Mouse (Mus musculus) layer of hippocampus, adult 11-12 months (tissue): ENCODE results near the gene Prok1.

Experiments used
- DNase-seq: peaks from one replicate; pipeline ENCODE4 v3.0.0; 2022; ENCODE audit warnings: low spot score

Prok1 gene

DNA sequence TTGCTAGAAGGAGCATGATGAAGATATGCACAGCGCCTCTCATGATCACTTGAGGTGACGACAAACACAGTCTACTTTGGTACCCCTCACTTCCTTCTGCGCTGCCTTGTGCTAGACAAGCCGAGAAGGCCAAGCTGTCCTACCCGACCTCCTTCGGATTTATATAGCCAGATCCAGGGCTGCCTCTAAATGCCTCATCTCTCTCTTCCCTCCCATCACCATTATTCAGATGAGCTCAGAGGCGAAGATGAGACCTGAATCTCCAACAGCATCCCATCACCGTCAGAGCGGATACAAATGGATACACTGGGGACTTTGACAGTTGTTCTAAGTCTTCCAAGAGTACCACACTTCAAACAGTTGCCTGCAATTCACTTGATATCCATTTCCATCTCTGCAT is at the start of gene Prok1:
Prok1 (minus strand) TSS at position 101 of the 400 bp plus-strand sequence.
- DNase-seq: no peak

GRCm38 (mm10) chr3:107287346-107287745 is 47.8 kb upstream of the Prok1 start:
- no peak for DNase-seq

DNA sequence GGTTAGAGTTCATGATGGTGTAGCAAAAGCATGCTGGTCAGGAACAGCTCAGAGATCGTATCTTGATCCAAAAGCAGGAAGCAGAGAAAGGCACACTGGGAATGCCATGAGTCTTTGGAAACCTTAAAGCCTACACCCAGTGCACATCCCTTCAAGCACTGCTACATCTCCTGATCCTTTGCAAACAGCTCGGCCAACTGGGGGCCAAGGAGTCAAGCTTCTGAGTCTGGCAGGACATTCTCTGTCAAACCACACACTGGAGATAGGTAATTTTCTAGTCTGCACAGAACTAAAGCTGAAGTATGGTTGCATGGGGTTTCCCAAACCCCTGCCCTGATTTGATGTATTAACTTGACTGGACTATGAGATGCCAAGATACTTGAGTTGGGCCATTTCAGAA is 46.6 kb upstream of the Prok1 start:
- DNase-seq: no peak

DNA sequence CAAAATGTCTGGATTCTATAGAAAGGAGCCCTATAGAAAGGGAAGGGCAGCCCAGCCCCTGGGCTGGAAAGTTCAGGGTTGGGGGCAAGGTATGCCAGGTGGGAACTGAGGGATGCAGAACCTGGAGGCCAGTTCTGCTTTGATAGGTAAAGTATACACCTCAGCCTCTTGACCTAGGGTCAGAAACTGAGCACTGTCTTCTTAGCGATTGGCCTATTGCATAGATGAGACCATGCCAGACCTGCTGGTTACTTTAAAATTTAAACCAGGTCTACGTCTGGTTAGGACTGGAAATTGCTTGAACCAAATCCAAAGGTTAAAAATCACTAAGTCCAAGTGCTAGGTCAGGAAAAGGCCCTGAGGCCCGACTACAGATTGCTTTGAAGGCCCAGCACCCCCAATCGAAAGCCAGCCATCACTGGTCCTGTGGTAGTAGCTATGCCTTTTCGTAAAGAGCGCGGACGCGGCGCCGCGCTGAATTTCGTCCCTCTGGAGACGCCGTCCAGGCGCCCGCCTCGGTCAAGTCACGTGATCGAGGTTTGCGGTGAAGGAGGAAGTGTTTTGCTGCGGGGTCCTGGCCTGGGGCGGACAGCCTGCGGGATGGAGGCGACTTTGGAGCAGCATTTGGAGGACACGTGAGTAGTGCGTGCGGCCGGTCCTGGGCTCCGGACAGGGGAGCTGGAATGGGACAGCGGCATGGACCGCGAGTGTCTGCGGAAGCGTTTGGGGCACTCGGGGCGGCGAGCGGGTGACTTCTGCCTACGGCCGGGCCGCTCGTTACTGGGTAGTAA is 39.2 kb upstream of the Prok1 start, which contains the start of gene Lamtor5:
Lamtor5 (plus strand) TSS at position 380 of the 791 bp plus-strand sequence.
- DNase-seq: peak; percentile 92

GRCm38 (mm10) chr3:107276626-107277025 is 37.1 kb upstream of the Prok1 start:
- DNase-seq: no peak

DNA sequence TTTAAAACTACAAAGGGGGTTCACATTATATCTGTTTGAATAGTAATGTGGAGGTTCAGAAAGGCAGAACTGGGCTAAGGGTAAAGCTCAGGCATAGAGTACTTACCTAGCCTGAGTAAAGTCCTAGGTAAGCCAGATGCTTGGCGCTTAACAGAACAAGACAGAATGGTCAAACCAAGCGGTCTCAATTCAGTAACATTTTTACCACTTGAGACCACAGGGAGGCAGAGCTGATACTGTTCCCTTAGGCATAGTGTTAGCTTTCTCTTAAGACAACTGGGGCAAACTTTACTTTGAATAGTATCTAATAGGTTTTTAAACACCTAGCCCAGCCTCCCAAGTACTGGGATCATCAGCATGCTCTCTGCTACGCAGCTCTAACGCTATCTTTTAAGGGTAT is 36.5 kb upstream of the Prok1 start:
- no peak for DNase-seq

GRCm38 (mm10) chr3:107275351-107275750 is 35.8 kb upstream of the Prok1 start:
- no peak for DNase-seq

DNA sequence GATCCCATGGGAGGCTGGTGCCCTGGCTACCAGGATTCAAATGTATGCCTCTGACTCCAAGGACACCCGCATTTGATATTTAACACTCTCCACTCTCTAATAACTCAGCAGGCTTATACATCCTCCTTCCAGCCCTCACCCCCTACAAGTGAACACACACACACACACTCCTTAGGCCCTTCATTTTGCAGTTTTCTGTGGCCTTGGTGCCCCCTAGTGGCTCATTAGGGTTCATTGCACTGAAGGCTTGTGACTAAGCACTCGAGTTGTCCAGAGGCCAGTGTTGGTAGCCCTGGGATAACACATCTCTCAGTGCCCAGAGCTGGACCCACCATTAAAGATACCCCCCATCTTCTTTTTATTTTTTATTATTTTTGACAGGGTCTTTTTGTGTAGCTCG is 34.3 kb upstream of the Prok1 start:
- DNase-seq: peak; percentile 75

- DNase-seq: no peak
These were observed 32.9 kb upstream of the Prok1 start for GRCm38 (mm10) chr3:107272433-107272832.

DNA sequence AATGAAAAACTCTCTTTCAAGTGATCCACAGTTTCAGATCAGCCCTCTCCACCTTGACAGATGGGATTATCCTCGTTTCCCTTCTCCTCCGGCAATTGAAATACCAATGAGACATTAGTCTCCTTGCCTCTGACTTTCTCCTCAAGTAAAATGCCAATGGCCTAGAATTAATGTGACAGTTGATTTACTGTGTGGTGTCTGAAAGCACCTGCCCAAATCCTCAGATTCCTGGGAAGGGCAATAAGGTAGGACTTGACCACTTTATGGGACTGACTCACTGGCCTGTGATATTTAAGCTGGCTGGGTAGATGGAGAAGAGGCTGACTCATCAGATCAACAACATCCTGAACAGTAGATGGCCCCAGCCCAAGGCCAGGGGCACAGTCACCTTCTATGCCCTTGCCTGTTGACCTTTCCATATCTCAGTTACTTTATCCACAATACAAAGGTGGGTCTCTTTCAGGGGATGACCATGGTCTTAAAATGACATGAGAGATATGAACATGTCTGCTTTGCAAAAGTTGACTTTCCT is 27.4 kb upstream of the Prok1 start:
- no peak for DNase-seq

DNA sequence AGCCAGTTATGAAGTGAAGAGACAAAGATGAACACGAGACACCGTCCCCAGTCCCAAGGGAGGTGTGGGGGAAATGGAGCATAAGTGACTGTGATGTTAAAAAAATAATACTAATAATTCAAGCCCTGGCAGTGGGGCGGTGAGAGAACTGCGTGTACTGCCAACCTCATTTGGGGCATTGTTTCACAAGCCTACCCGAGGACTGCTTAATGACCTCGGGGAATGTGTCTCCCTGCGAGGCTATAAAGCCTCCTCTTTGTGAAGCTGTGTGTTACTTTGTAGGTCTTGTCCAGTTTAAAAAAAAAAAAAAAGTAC is 22.3 kb upstream of the Prok1 start:
- peak; percentile 18 for DNase-seq

GRCm38 (mm10) chr3:107260956-107261850 is 21.7 kb upstream of the Prok1 start:
- DNase-seq: peak; percentile 16

- no peak for DNase-seq
These were observed 18.4 kb upstream of the Prok1 start for GRCm38 (mm10) chr3:107257924-107258323.

DNA sequence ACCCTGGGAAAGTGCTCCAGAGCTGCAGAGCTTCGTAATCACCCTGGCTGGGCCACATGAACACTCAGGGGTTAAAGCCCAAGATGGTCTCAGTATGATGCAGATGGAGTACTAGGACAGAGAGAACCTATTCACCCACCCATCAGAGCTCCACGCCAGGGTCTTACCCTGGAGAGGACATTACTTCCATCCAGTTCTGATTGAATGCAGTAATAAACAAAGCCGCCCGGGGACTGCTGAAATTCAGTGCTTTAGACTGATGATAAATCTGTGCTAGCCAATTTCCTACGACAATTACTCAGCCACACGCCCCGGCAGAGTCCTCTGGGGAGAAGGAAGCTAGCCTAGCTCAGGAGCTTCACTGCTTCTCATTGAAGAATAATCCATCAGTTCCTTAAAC is 17.2 kb upstream of the Prok1 start:
- no peak for DNase-seq

GRCm38 (mm10) chr3:107255992-107256391 is 16.5 kb upstream of the Prok1 start:
- no peak for DNase-seq

DNA sequence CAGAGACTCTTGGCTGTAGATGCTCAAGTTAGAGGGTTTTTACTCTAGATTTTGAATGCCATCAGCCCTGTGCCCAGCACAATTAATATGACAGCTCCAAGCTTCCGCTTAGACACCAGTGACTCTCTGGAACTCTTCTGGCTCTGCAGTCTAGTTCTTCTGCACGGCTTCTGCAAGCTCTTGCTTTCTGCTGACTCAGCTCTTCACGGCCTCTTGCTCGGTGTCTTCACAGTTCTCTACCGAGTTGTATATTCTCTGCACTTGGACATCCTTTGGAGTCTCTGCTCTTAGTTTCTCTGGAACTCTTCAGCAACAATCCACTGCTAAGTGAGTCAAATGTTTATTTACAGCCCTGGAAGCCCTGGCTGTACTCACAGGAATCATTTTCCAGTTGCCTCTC is 14.4 kb upstream of the Prok1 start:
- DNase-seq: no peak

GRCm38 (mm10) chr3:107252035-107252434 is 12.5 kb upstream of the Prok1 start:
- DNase-seq: no peak

DNA sequence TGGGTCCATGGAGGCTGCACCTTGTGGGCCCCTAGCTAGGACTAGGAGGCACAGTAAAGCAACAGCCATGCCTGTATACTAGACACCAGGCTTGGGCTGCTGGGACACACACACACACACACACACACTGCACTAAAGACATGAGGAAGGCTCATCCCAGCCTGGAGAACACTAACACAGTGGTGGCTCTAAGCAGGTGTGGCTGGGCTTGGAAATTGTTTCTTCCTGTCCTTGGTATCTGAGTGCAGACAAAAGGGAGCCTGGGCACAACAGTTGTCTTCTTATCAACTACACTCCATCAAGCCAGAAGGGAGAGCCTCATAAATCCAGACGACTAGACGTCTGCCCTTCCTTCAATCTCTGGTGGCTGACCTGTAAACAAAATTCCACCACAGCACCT is 10.8 kb upstream of the Prok1 start:
- no peak for DNase-seq

DNA sequence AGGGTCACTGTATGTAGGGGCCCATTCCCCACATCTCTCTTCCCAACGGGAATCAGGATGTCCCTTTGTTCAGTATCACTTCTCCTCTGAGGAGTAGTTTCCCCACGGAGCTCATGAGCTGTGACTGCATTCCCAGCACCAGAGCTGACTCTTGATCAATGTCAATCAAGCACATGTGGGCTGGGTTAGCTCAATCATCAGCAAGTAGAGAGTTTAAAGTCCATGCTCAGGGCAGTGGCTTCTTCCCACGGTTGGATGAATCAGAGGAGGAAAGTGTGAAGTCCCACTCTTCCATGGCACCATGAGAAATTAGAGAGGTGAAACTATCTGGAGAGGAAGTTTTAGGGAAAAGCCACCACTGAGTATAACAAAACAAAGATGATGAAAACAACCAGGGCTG is 9.5 kb upstream of the Prok1 start:
- no peak for DNase-seq

- DNase-seq: no peak
These were observed 7.4 kb upstream of the Prok1 start for GRCm38 (mm10) chr3:107246876-107247275.

GRCm38 (mm10) chr3:107241389-107242094 is 2.0 kb upstream of the Prok1 start:
- DNase-seq: no peak

GRCm38 (mm10) chr3:107238471-107238980 is 981 bp downstream of the Prok1 start:
- no peak for DNase-seq
